Mouse (Mus musculus) liver, embryonic 14.5 days (tissue): ENCODE measurements around the gene Cggbp1.

Experiments used
- CTCF ChIP-seq: IDR thresholded peaks from 2 replicates; pipeline ENCODE4 v1.5.1; 2016; ENCODE audit warnings: antibody characterized with exemption, low read depth, control low read depth
- EP300 ChIP-seq: IDR thresholded peaks from 2 replicates; pipeline ENCODE4 v1.6.1; 2016; ENCODE audit warnings: antibody characterized with exemption, low read depth

DNA sequence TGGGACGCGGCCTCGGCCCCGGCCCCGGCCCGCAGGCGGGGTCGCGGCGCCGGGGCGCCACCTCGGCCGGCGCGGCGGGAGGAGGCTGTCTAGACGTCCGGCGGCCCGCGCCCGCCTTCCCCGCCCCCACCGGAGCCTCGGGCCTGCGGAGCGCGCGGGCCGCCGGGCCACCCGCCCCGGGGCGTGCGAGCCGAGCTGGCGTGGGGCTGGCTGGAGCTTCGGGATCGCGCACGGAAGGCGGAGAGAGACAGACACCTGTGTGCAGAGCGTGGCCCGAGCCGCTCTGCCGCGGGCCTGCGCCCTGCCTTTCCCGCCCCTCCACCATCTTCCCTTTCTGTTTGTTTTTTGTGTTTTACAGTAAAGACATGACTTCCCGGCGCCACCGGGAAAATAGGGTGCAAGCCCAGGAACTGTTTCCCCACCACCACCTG is 660 bp downstream of the Cggbp1 start:
- no peak for TF ChIP-seq EP300
- TF ChIP-seq CTCF, result no peak
